Mouse (Mus musculus): ENCODE measurements around the gene Txndc5. TPM values are rescaled to one million over a fixed set of nuclear protein-coding genes. Genes with fewer than 3 reads are reported as not detected.

The Txndc5 gene
- total and polyA plus RNA-seq, 2 experiments from 2014 or later = 81.0 to 92.2 TPM

GRCm38 (mm10) chr13:38547717-38548116 is 19.1 kb upstream of the Txndc5 start:
- no peaks in the 10 kb centered on the region for H3K9me3 ChIP-seq (ENCODE audit: low read length)
- ATAC-seq = no peak
- H3K27me3 ChIP-seq (ENCODE audit: insufficient read depth, low read length) = no peaks in the 10 kb centered on the region
- no peak overlapping the region for H3K27ac ChIP-seq
- H3K4me2 ChIP-seq (ENCODE audit: low read depth, low read length) = no peak overlapping the region
- H3K4me3 ChIP-seq (ENCODE audit: low read length) = no peak overlapping the region
- no peak for DNase-seq (ENCODE audit: low spot score)
- H3K4me1 ChIP-seq (ENCODE audit: insufficient read depth, low read length) = no peaks in the 10 kb centered on the region
- no peak for TF ChIP-seq CTCF (IDR thresholded peaks at IDR 0.05; ENCODE audit: low read depth)
- H3K9ac ChIP-seq (replicated peaks; ENCODE audit: low read length) = no peak overlapping the region
- no peaks in the 10 kb centered on the region for H3K36me3 ChIP-seq (ENCODE audit: insufficient read depth, low read length)
- 90% methylated on average over 5 of the region's 5 CpGs for WGBS

DNA sequence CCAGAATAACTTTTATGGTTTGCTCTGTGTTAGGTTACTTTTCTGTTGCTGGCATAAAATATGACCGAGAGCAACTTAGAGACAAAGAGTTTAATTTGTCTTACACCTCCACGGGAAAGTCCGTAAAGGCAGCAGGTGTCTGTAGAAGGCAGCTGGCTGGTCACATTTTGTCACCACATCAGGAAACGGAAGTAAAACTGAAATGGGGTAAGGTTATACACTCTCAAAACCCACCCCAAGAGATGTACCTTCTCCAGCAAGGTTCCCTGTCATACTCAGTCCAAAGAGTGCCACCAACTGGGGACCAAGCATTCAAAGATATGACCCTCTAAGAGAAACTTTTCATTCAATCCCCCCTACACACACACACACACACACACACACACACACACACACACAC is 18.1 kb upstream of the Txndc5 start:
- TF ChIP-seq CTCF (IDR thresholded peaks at IDR 0.05; ENCODE audit: low read depth) = no peak
- no peaks in the 10 kb centered on the region for H3K27me3 ChIP-seq (ENCODE audit: insufficient read depth, low read length)
- no peaks in the 10 kb centered on the region for H3K9me3 ChIP-seq (ENCODE audit: low read length)
- no peak overlapping the region for H3K4me2 ChIP-seq (ENCODE audit: low read depth, low read length)
- no peaks in the 10 kb centered on the region for H3K4me1 ChIP-seq (ENCODE audit: insufficient read depth, low read length)
- H3K9ac ChIP-seq (replicated peaks; ENCODE audit: low read length) = no peak overlapping the region
- H3K4me3 ChIP-seq (ENCODE audit: low read length) = no peak overlapping the region
- no peaks in the 10 kb centered on the region for H3K36me3 ChIP-seq (ENCODE audit: insufficient read depth, low read length)
- no peak overlapping the region for H3K27ac ChIP-seq
- DNase-seq (ENCODE audit: low spot score) = no peak
- ATAC-seq = no peak
- WGBS = 93% methylated on average over 4 of the region's 4 CpGs

DNA sequence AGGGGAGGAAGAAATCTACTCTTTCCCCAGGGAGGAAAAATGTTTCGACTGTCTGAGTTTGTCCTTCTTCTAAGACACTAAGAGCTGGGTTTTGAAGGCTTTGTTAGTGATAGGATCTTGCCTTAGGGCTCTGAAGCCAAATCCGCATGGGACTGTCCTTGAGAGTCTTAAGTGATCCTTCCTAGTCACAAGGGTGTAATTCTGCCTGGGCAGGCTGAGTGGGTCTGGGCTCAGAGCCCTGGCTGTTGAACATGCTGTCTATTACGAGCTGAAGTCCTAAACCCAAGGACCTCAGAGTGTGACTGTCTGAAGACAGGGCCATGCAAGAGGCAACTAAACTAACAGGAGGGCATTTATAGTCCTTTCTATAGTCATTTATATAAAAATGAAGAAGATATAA is 16.8 kb upstream of the Txndc5 start:
- no peak overlapping the region for H3K9ac ChIP-seq (replicated peaks; ENCODE audit: low read length)
- WGBS = 69% methylated on average over 3 of the region's 3 CpGs
- H3K4me3 ChIP-seq (ENCODE audit: low read length) = no peak overlapping the region
- H3K36me3 ChIP-seq (ENCODE audit: insufficient read depth, low read length) = no peaks in the 10 kb centered on the region
- no peak overlapping the region for H3K27ac ChIP-seq
- DNase-seq (ENCODE audit: low spot score) (no peak), ATAC-seq (no peak)
- no peak for TF ChIP-seq CTCF (IDR thresholded peaks at IDR 0.05; ENCODE audit: low read depth)
- no peaks in the 10 kb centered on the region for H3K27me3 ChIP-seq (ENCODE audit: insufficient read depth, low read length)
- no peaks in the 10 kb centered on the region for H3K9me3 ChIP-seq (ENCODE audit: low read length)
- H3K4me1 ChIP-seq (ENCODE audit: insufficient read depth, low read length) = no peaks in the 10 kb centered on the region
- H3K4me2 ChIP-seq (ENCODE audit: low read depth, low read length) = no peak overlapping the region

GRCm38 (mm10) chr13:38544769-38545445 is 16.3 kb upstream of the Txndc5 start:
- H3K27me3 ChIP-seq (ENCODE audit: insufficient read depth, low read length) = no peaks in the 10 kb centered on the region
- no peak overlapping the region for H3K9ac ChIP-seq (replicated peaks; ENCODE audit: low read length)
- no peak overlapping the region for H3K4me3 ChIP-seq (ENCODE audit: low read length)
- no peaks in the 10 kb centered on the region for H3K36me3 ChIP-seq (ENCODE audit: insufficient read depth, low read length)
- 86% methylated on average over 8 of the region's 8 CpGs for WGBS
- no peaks in the 10 kb centered on the region for H3K9me3 ChIP-seq (ENCODE audit: low read length)
- no peak for ATAC-seq
- H3K4me2 ChIP-seq (ENCODE audit: low read depth, low read length) = no peak overlapping the region
- no peaks in the 10 kb centered on the region for H3K4me1 ChIP-seq (ENCODE audit: insufficient read depth, low read length)
- TF ChIP-seq CTCF (IDR thresholded peaks at IDR 0.05; ENCODE audit: low read depth) = no peak
- no peak for DNase-seq (ENCODE audit: low spot score)
- no peak overlapping the region for H3K27ac ChIP-seq

GRCm38 (mm10) chr13:38543455-38544125 is 15.0 kb upstream of the Txndc5 start:
- no peak for TF ChIP-seq CTCF (IDR thresholded peaks at IDR 0.05; ENCODE audit: low read depth)
- WGBS = 62% methylated on average over 8 of the region's 8 CpGs

GRCm38 (mm10) chr13:38539192-38539900 is 10.7 kb upstream of the Txndc5 start:
- 90% methylated on average over 7 of the region's 7 CpGs for WGBS
- ATAC-seq = no peak
- H3K4me3 ChIP-seq (ENCODE audit: low read length) = no peak overlapping the region
- H3K36me3 ChIP-seq (ENCODE audit: insufficient read depth, low read length) = no peaks in the 10 kb centered on the region
- H3K9ac ChIP-seq (replicated peaks; ENCODE audit: low read length) = no peak overlapping the region
- no peaks in the 10 kb centered on the region for H3K9me3 ChIP-seq (ENCODE audit: low read length)
- H3K4me2 ChIP-seq (ENCODE audit: low read depth, low read length) = no peak overlapping the region
- no peak for TF ChIP-seq CTCF (IDR thresholded peaks at IDR 0.05; ENCODE audit: low read depth)
- H3K4me1 ChIP-seq (ENCODE audit: insufficient read depth, low read length) = no peaks in the 10 kb centered on the region
- no peak overlapping the region for H3K27ac ChIP-seq
- no peaks in the 10 kb centered on the region for H3K27me3 ChIP-seq (ENCODE audit: insufficient read depth, low read length)
- DNase-seq (ENCODE audit: low spot score) = no peak

More at GRCm38 (mm10) chr13:38543455-38544125, 15.0 kb upstream of the Txndc5 start:
- Histone ChIP-seq H3K36me3 (ENCODE audit: insufficient read depth, low read length) (no peaks in the 10 kb centered on the region), H3K27me3 (ENCODE audit: insufficient read depth, low read length) (no peaks in the 10 kb centered on the region), H3K4me3 (ENCODE audit: low read length) (no peak overlapping the region), H3K9ac (replicated peaks; ENCODE audit: low read length) (no peak overlapping the region), H3K4me2 (ENCODE audit: low read depth, low read length) (no peak overlapping the region), H3K4me1 (ENCODE audit: insufficient read depth, low read length) (no peaks in the 10 kb centered on the region), H3K9me3 (ENCODE audit: low read length) (no peaks in the 10 kb centered on the region), H3K27ac (no peak overlapping the region)
- peak; percentile 51; the same call in 1 of the 2 replicates for ATAC-seq
- DNase-seq (ENCODE audit: low spot score) = peak; percentile 23

All from hindbrain, postnatal 0 days (tissue).